Mouse (Mus musculus) cerebellum, adult 2 months (tissue): ENCODE data around the gene Des. TPM values are rescaled to one million over a fixed set of nuclear protein-coding genes. Genes with fewer than 3 reads are reported as not detected.

Experiments used
- DNase-seq, 2 experiments: peaks; one replicate each; pipeline ENCODE4 v3.0.0; 2021
- H3K27ac ChIP-seq: fragments of 200-500 bp; 2 replicates; pipeline ENCODE4 v1.5.1; 2012; ENCODE audit warnings: low read length, control low read depth, inconsistent platforms; ENCODE audit not compliant: insufficient read depth
- H3K27me3 ChIP-seq: fragments of 200-500 bp; 2 replicates; pipeline ENCODE4 v1.6.1; 2012; ENCODE audit warnings: inconsistent platforms, mild to moderate bottlenecking, low read length, moderate library complexity; ENCODE audit not compliant: control insufficient read depth, insufficient read depth
- H3K4me1 ChIP-seq: fragments of 200-500 bp; 2 replicates; pipeline ENCODE4 v1.6.1; 2011; ENCODE audit warnings: low read length; ENCODE audit not compliant: control insufficient read depth, insufficient read depth
- H3K4me3 ChIP-seq: fragments of 200-500 bp; replicated peaks from 2 replicates; pipeline ENCODE3; 2011; ENCODE audit warnings: mild to moderate bottlenecking, low read depth, low read length, control low read depth; ENCODE audit not compliant: insufficient read depth
- CTCF ChIP-seq: fragments of 200-500 bp; IDR thresholded peaks from 2 replicates; pipeline ENCODE4 v1.5.1; 2011; ENCODE audit warnings: low read depth, mild to moderate bottlenecking, control low read depth, low read length, moderate library complexity, borderline replicate concordance; ENCODE audit not compliant: insufficient read depth
- POLR2A ChIP-seq: fragments of 200-500 bp; IDR thresholded peaks from 2 replicates; pipeline ENCODE4 v1.6.1; 2011; ENCODE audit warnings: low read length, control low read depth, borderline replicate concordance; ENCODE audit not compliant: insufficient read depth
- WGBS: fragments of 180-500 bp; shearing (Covaris S2); methylation state at CpG from one replicate; pipeline ENCODE4 v1.1.7; 2018; 5-methylcytosine and 5-hydroxymethylcytosine counted together
- polyA plus RNA-seq: library from polyadenylated mRNA; depleted of rRNA; stranded (reverse); fragments of >200 nt; gene quantifications from 2 replicates; pipeline ENCODE4 v1.2.3, GENCODE M21; 2012

Des gene
- polyA plus RNA-seq, 1 experiment: 2.1 TPM

DNA sequence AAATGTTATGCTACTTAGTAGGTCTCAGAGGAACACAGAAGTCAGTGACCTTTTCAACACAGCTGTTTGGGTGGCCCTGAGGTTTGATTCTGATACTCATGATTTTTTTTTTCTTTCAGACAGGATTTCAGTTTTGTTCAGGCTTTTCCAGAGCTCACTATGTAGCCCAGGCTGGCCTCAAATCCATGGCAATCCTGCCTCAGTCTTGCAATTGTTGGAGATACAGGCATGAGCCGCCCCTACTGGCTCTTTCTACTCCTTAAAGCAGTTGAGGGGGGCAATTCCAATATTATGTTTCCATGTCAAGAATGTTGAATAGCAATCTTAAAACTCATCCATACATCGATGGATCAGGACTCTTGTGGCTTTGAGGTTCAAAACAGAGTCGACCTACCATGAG, 41.8 kb upstream of the Des start:
- no peaks in the 10 kb centered on the region for H3K27me3 ChIP-seq
- H3K4me1 ChIP-seq: no peaks in the 10 kb centered on the region
- TF ChIP-seq CTCF (no peak), POLR2A (no peak)
- 71% methylated on average over 3 of the region's 3 CpGs for WGBS
- DNase-seq: peak in 1 of 2 experiments; percentile 36
- H3K4me3 ChIP-seq: no peak overlapping the region
- H3K27ac ChIP-seq: no peak overlapping the region

DNA sequence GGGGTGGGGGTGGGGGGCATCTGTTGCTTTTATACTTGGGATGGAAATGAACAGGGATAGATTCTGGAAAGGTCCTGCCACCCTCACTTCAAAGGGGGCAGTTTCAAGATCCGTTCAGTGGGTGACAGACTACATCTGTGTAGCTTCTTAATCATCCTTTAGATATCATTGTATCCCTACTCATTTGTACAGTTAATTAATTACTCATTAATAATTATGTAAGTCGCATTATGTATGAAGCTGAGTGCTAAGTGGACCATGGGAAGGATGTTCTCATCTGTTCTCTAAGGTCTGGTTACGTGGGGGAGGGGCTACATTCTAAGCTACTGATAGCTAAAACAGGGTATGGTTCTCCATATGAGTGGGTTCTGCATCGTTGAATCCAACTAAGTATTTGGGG, 41.4 kb upstream of the Des start:
- Histone ChIP-seq H3K4me1 (no peaks in the 10 kb centered on the region), H3K27me3 (no peaks in the 10 kb centered on the region), H3K27ac (no peak overlapping the region), H3K4me3 (no peak overlapping the region)
- no peak for TF ChIP-seq POLR2A
- TF ChIP-seq CTCF: no peak
- 92% methylated on average over 4 of the region's 4 CpGs for WGBS
- peak in 1 of 2 experiments; percentile 23 for DNase-seq

DNA sequence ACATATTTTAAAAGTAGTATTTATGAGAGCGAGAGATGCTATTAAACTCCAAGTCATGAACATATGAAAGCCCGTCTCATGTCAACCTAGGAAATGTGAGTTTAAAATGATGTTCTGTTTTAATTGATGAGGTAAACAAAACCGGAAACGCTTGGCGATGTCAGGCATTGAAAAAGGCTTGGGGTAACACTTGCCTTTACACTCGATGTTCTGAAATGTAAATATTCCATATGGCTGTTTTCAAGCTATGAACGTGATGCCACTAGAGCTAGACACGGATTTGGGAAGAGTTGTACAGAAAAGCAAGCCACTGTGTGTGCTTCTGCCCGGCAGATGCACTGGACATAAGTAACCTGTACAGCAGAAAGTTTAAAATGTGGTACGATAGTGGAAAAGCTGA, 41.0 kb upstream of the Des start:
- WGBS: 92% methylated on average over 10 of the region's 10 CpGs

DNA sequence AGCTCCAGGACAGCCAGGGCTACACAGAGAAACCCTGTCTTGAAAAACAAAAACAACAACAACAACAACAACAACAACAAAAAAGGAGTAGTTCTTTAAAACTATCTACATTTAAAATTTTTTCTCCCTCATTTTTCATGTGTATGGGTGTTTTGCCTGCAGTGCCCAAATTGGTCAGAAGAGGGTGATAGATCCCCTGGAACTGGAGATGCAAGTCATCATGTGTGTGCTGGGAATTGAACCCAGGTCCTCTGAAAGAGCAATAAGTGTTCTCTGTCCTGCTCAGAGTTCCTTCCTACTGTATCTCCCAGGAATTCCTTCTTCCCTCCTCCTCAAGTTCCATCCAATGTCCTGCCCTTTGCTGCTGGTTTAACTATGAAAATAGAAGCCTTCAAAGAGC, 32.7 kb upstream of the Des start:
- no peak for TF ChIP-seq POLR2A
- TF ChIP-seq CTCF: no peak
- no peaks in the 10 kb centered on the region for H3K4me1 ChIP-seq
- no peak overlapping the region for H3K27ac ChIP-seq
- no peak for DNase-seq
- no peaks in the 10 kb centered on the region for H3K27me3 ChIP-seq
- H3K4me3 ChIP-seq: no peak overlapping the region

More for the DNA sequence above, 41.0 kb upstream of the Des start:
- Histone ChIP-seq H3K4me3 (no peak overlapping the region), H3K4me1 (no peaks in the 10 kb centered on the region), H3K27ac (no peak overlapping the region), H3K27me3 (no peaks in the 10 kb centered on the region)
- DNase-seq: no peak
- TF ChIP-seq POLR2A: no peak
- TF ChIP-seq CTCF: no peak

DNA sequence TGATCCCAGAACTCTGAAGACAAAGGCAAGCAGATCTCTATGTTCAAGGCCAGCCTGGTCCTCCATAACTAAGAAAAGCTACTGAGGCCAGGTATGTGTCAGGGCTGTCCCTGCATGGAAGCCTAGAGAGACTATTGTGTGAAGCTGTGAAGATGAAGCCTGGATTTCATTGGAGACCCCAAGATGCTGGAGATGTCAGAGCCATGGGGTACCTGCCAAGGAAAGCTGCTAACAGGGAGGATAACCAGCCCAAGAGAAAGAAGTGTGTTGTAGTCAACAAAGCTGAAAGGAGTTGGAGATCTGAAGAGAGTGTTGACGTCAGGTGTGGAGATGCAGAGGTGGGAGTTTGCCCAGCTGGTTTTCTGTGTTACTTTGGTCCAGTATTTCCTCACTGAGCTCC, 28.9 kb upstream of the Des start:
- H3K27me3 ChIP-seq: no peaks in the 10 kb centered on the region
- TF ChIP-seq CTCF: no peak
- no peak for TF ChIP-seq POLR2A
- no peak overlapping the region for H3K27ac ChIP-seq

DNA sequence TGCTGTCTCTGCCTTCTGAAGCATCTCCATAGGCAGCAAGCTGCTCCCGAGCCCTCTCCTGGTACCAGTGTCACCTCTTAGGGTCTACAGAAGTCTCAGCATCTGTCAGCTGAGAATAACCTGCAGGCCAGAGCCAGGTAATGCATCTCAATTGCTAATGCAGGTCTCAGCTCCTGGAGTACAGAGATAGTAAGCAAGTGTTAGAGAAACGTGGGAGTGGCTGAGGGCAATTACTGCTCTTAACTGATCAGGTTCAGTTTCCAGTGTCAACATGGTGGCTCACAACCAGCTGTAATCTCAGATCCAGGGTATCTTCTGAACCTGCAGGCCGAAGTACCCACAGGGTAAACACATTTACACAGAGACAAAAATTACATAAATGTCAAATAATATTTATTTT, 23.7 kb upstream of the Des start:
- Histone ChIP-seq H3K4me3 (no peak overlapping the region), H3K27me3 (no peaks in the 10 kb centered on the region), H3K27ac (no peak overlapping the region), H3K4me1 (no peaks in the 10 kb centered on the region)
- TF ChIP-seq POLR2A: no peak
- no peak for TF ChIP-seq CTCF
- no peak for DNase-seq
- WGBS: 90% methylated on average over 3 of the region's 3 CpGs

More for the DNA sequence above, 28.9 kb upstream of the Des start:
- WGBS: 85% methylated on average over 1 of the region's 1 CpGs
- no peak overlapping the region for H3K4me3 ChIP-seq
- no peaks in the 10 kb centered on the region for H3K4me1 ChIP-seq
- no peak for DNase-seq

DNA sequence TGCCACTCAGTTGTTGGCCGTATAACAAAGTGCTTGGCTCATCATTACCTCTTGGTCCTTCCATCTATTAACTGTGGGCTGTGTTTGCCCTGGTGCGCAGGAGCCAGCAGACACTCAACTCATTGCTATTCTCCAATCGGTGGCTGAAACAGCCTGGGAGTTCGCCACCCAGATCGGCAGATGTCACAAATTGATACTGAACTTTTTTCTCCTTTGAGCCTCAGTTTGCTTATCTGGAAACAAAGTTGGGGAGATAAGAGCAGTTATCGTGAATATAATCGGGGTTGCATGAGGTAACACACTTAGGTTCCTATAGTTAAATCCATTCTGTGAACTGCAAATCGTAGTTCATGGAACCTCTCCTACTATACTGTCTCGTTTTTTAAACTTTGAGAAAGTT, 23.0 kb upstream of the Des start:
- Histone ChIP-seq H3K27ac (no peak overlapping the region), H3K27me3 (no peaks in the 10 kb centered on the region), H3K4me3 (no peak overlapping the region), H3K4me1 (no peaks in the 10 kb centered on the region)
- no peak for DNase-seq
- TF ChIP-seq POLR2A: no peak
- no peak for TF ChIP-seq CTCF
- 81% methylated on average over 9 of the region's 9 CpGs for WGBS

DNA sequence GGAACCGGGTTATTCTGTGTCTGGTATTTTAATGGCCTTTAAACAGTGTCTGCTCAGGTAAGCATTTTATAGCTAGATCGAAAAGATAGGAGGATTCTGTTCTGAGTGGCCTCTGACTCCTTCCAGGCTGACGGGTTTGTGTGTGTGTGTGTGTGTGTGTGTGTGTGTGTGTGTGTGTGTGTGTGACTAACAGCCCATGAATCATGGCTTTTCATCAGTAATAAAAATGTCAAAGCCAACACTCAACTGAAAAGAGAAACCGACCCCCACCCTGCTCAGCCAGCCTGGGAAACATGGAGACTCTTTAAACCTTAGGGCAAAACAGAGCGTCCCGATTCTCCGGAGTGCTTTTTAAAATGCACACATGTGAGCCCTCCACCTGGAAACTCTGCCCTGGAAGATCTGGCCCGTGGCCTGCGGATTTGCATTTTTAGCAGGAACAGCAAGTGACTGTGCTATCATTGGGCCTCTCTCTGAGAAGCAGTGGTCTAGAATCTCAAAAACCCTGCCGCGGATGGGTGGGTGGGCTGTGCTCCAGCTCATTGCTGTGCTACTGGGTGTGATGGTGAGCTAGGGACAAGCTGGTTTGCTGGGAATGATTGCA, 21.9 kb upstream of the Des start:
- Histone ChIP-seq H3K27me3 (no peaks in the 10 kb centered on the region), H3K4me1 (no peaks in the 10 kb centered on the region), H3K4me3 (no peak overlapping the region), H3K27ac (no peak overlapping the region)
- WGBS: 52% methylated on average over 11 of the region's 11 CpGs
- DNase-seq: no peak
- no peak for TF ChIP-seq CTCF
- no peak for TF ChIP-seq POLR2A
